In the genomic region with DNA sequence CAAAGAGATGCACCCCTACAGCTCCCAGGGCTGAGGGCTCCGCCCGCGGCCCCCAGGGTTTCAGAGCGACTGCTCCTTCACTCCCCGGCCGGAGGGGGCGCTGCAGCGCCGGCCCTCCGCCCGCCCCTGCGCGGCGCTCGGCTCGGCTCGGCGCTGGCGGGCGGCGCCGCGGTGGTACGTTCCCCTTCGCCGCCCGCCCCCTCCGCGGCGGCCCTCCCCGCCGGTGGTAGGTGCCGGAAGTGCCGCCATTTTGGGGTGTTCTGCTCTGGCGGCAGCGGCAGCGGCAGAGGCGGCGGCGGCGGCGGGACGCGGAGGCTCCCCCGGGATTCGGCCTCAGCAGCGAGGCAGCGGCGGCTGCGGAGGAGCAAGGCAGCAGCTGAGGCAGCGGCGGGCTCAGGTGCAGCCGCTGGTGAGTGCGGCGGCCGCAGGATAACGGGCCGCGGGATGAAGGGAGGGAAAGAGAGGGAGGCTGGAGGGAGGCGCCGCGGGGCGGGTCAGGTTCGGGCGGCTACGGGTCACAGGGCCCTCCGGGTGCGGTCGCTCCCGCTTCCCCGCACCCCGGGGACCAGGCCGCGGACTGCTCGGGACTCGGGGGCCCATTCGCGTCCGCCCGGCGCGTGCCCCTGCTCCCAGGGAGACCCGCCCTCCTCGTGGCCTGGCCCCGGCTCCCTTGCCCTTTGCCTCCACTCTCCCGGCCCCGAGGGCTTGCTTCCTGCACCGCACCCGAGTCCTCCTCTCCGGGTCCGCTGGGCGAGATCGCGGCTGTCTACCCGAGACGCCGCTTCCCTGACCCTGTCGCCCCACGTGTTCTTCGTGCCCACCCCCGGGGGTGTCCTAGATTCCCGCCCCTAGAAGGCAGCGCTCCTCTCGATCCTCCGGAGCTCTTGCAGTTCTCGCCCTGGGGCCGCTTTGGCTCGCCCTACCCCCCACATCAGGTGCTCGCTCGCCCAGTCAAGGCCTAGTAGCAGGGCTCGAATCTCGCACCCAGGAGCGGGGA, we compare ENCODE assay signal across 8 mouse cellular contexts. TPM values are rescaled to one million over a fixed set of nuclear protein-coding genes. Genes with fewer than 3 reads are reported as not detected.
A peak's percentile ranks its signal among the peaks of the same experiment; 100 is the strongest.
DNase-seq lines count a peak whose midpoint lies in the region; ATAC-seq and TF ChIP-seq lines count a peak whose summit lies in the region.

Celf1 (plus strand) TSS at position 150 of the 997 bp plus-strand sequence.

- peak; percentile 88 for ATAC-seq in Patski
- ATAC-seq in hindbrain, embryonic 12.5 days (ENCODE audit: low FRiP score): peak; percentile 95

- H3K4me1 ChIP-seq in hindbrain, embryonic 12.5 days: peaks cover 26% of the 10 kb centered on the region

- peak within 1 kb of the TSS; percentile 96 for H3K4me3 ChIP-seq in hindbrain, embryonic 12.5 days

- peak within 1 kb of the TSS; percentile 98 for H3K27ac ChIP-seq in hindbrain, embryonic 12.5 days

- no peaks in the 10 kb centered on the region for H3K36me3 ChIP-seq in hindbrain, embryonic 12.5 days

- POLR2A ChIA-PET in Patski (lab: Charles Lee): interaction anchor here (0.6 kb wide), 1 partner anchor 81 kb away, joined by 3 read pairs; no protein-coding TSS in a partner anchor

- in situ Hi-C loops in Patski (cut with MboI; ENCODE audit: low pct_unique_long_range_greater_than_20kb): no loop called here

- H3K4me2 ChIP-seq in hindbrain, embryonic 12.5 days (replicated peaks): peak within 1 kb of the TSS; percentile 67

- no peaks in the 10 kb centered on the region for H3K9me3 ChIP-seq in hindbrain, embryonic 12.5 days (replicated peaks)

- no peak for DNase-seq in Patski (ENCODE audit: low read depth, low spot score)
- peak; percentile 91 to 93 for DNase-seq in cerebellum, postnatal 10 days
- DNase-seq in frontal cortex, postnatal 14 days (ENCODE audit: low spot score in 2 of 2): peak; percentile 53 to 72
- DNase-seq in layer of hippocampus, postnatal 36 days: peak; percentile 77 to 83
- peak; percentile 86 for DNase-seq in lung, postnatal 36 days
- DNase-seq in retina, embryonic 14.5 days (ENCODE audit: low spot score): peak; percentile 91
- DNase-seq in thymus, postnatal 4 days: peak; percentile 91

- no peaks in the 10 kb centered on the region for H3K27me3 ChIP-seq in Patski
- H3K27me3 ChIP-seq in hindbrain, embryonic 12.5 days: no peaks in the 10 kb centered on the region

- TF ChIP-seq CTCF in Patski (IDR thresholded peaks at IDR 0.05): peak; percentile 94

- peak within 1 kb of the TSS; percentile 97 for H3K9ac ChIP-seq in hindbrain, embryonic 12.5 days

- WGBS in hindbrain, embryonic 12.5 days: under 1% methylated on average over 99 of the region's 113 CpGs

- CTCF ChIA-PET in Patski (lab: Charles Lee): interaction anchor here (0.8 to 2.5 kb wide), 9 partner anchors 9 to 75 kb away, joined by 3 to 9 read pairs (median 3); no protein-coding TSS in a partner anchor

RNA-seq across cellular contexts. Expression of gene Celf1, which starts in this region (rescaled TPM):
- polyA plus RNA-seq in Patski (2021): 92.9 TPM
- polyA plus RNA-seq in hindbrain, embryonic 12.5 days (2016; fragmentation: Nextera tagmentation; extraction: Ambion mirVana): 146 and 151 TPM in 2 replicates
- total RNA-seq in layer of hippocampus, postnatal 36 days (2021): 100 to 1,000 TPM; 148 to 152 TPM
